Mouse (Mus musculus): ENCODE measurements around the gene Ntsr2. TPM values are rescaled to one million over a fixed set of nuclear protein-coding genes. Genes with fewer than 3 reads are reported as not detected.

The Ntsr2 gene
- polyA plus RNA-seq, 1 experiment from 2014 or later = not detected

- Histone ChIP-seq H3K27me3 (ENCODE audit: control insufficient read depth, insufficient read depth, low read length) (no peaks in the 10 kb centered on the region), H3K9me3 (ENCODE audit: control insufficient read depth, low read length) (no peaks in the 10 kb centered on the region), H3K4me1 (replicated peaks; ENCODE audit: control insufficient read depth, insufficient read depth, low read length) (no peaks in the 10 kb centered on the region), H3K4me2 (ENCODE audit: low read depth, low read length, severe bottlenecking) (no peak overlapping the region), H3K4me3 (ENCODE audit: low read depth, low read length) (no peak overlapping the region), H3K9ac (ENCODE audit: low read length) (no peak overlapping the region), H3K36me3 (ENCODE audit: control insufficient read depth, insufficient read depth, low read length) (no peaks in the 10 kb centered on the region), H3K27ac (ENCODE audit: low read depth, low read length) (no peak overlapping the region)
- 94% methylated on average over 13 of the region's 13 CpGs for whole genome bisulfite sequencing
- ATAC-seq (replicated peaks; ENCODE audit: low FRiP score) (no peak), DNase-seq (ENCODE audit: low spot score) (no peak)
These were observed 43.0 kb downstream of the Ntsr2 start for GRCm38 (mm10) chr12:16696146-16696545.

GRCm38 (mm10) chr12:16698691-16699090, 45.5 kb downstream of the Ntsr2 start:
- Histone ChIP-seq H3K4me1 (replicated peaks; ENCODE audit: control insufficient read depth, insufficient read depth, low read length) (no peaks in the 10 kb centered on the region), H3K36me3 (ENCODE audit: control insufficient read depth, insufficient read depth, low read length) (no peaks in the 10 kb centered on the region), H3K4me2 (ENCODE audit: low read depth, low read length, severe bottlenecking) (no peak overlapping the region), H3K9me3 (ENCODE audit: control insufficient read depth, low read length) (no peaks in the 10 kb centered on the region), H3K27me3 (ENCODE audit: control insufficient read depth, insufficient read depth, low read length) (no peaks in the 10 kb centered on the region), H3K4me3 (ENCODE audit: low read depth, low read length) (no peak overlapping the region), H3K27ac (ENCODE audit: low read depth, low read length) (no peak overlapping the region), H3K9ac (ENCODE audit: low read length) (no peak overlapping the region)
- ATAC-seq (replicated peaks; ENCODE audit: low FRiP score) (no peak), DNase-seq (ENCODE audit: low spot score) (no peak)
- 88% methylated on average over 1 of the region's 1 CpGs for WGBS

Other genes with a start within 250 kb of the Ntsr2 start
- 6.6 and 7.3 TPM in 2 replicates for gene Lpin1, start 42.4 kb upstream of the Ntsr2 start, polyA plus RNA-seq (2014; fragmentation: Nextera tagmentation; extraction: Ambion mirVana)
- 7.1 and 7.7 TPM in 2 replicates for gene Greb1, start 147.5 kb downstream of the Ntsr2 start, polyA plus RNA-seq (2014; fragmentation: Nextera tagmentation; extraction: Ambion mirVana)
- gene E2f6, start 157.6 kb downstream of the Ntsr2 start, polyA plus RNA-seq (2014; fragmentation: Nextera tagmentation; extraction: Ambion mirVana) = 77.4 and 89.1 TPM in 2 replicates
- gene Rock2, start 241.5 kb downstream of the Ntsr2 start, polyA plus RNA-seq (2014; fragmentation: Nextera tagmentation; extraction: Ambion mirVana) = 15.8 and 17.9 TPM in 2 replicates